Mouse (Mus musculus) bone marrow macrophage, adult 2 months (primary cell): ENCODE data around the gene Slc9a3r1. TPM values are rescaled to one million over a fixed set of nuclear protein-coding genes. Genes with fewer than 3 reads are reported as not detected.
A peak's percentile ranks its signal among the peaks of the same experiment; 100 is the strongest.

ENCODE experiments used
- H3K27ac ChIP-seq: 2 replicates; pipeline ENCODE4 v1.5.1; 2012; ENCODE audit warnings: low read depth, low read length; ENCODE audit not compliant: insufficient read depth
- H3K4me1 ChIP-seq: 2 replicates; pipeline ENCODE4 v1.6.1; 2012; ENCODE audit warnings: low read length; ENCODE audit not compliant: control insufficient read depth, insufficient read depth
- H3K4me3 ChIP-seq: 2 replicates; pipeline ENCODE4 v1.5.1; 2012; ENCODE audit warnings: mild to moderate bottlenecking, low read length, moderate library complexity; ENCODE audit not compliant: insufficient read depth
- CTCF ChIP-seq: IDR thresholded peaks from 2 replicates; pipeline ENCODE4 v1.5.1; 2012; ENCODE audit warnings: low read depth, mild to moderate bottlenecking, low read length, moderate library complexity
- POLR2A ChIP-seq: IDR thresholded peaks from 2 replicates; pipeline ENCODE4 v1.6.1; 2012; ENCODE audit warnings: mild to moderate bottlenecking, low read depth, low read length, borderline replicate concordance
- polyA plus RNA-seq: library from polyadenylated mRNA; stranded (reverse); fragments of >200 nt; gene quantifications from 2 replicates; pipeline ENCODE4 v1.2.4, GENCODE M21; 2012; ENCODE audit not compliant: missing spikeins, insufficient read depth, insufficient read length

Slc9a3r1 gene
- polyA plus RNA-seq, 1 experiment: 76.2 TPM

- Histone ChIP-seq H3K27ac (peak overlapping the region; percentile 92), H3K4me3 (peak overlapping the region; percentile 76), H3K4me1 (peaks cover 38% of the 10 kb centered on the region)
Observed at GRCm38 (mm10) chr11:115188539-115189231, 25.5 kb downstream of the Slc9a3r1 start.

GRCm38 (mm10) chr11:115189304-115189703 is 26.2 kb downstream of the Slc9a3r1 start:
- Histone ChIP-seq H3K4me3 (peak overlapping the region; percentile 76), H3K4me1 (peaks cover 36% of the 10 kb centered on the region), H3K27ac (peak overlapping the region; percentile 92)
- TF ChIP-seq CTCF (no peak), POLR2A (no peak)

More at GRCm38 (mm10) chr11:115188539-115189231, 25.5 kb downstream of the Slc9a3r1 start:
- TF ChIP-seq CTCF (peak; percentile 36; the same call in 1 of the 2 replicates), POLR2A (no peak)

GRCm38 (mm10) chr11:115192180-115192579 is 29.0 kb downstream of the Slc9a3r1 start:
- Histone ChIP-seq H3K4me3 (peak overlapping the region; percentile 32), H3K27ac (peak overlapping the region; percentile 98), H3K4me1 (peaks cover 34% of the 10 kb centered on the region)
- TF ChIP-seq POLR2A: no peak
- no peak for TF ChIP-seq CTCF

GRCm38 (mm10) chr11:115194693-115195092 is 31.6 kb downstream of the Slc9a3r1 start:
- Histone ChIP-seq H3K27ac (no peak overlapping the region), H3K4me3 (no peak overlapping the region), H3K4me1 (peaks cover 46% of the 10 kb centered on the region)
- TF ChIP-seq CTCF (no peak), POLR2A (no peak)

- Histone ChIP-seq H3K4me1 (peaks cover 41% of the 10 kb centered on the region), H3K4me3 (no peak overlapping the region), H3K27ac (no peak overlapping the region)
- TF ChIP-seq CTCF (no peak), POLR2A (no peak)
Observed at GRCm38 (mm10) chr11:115195933-115196332, 32.8 kb downstream of the Slc9a3r1 start.

- TF ChIP-seq CTCF (no peak), POLR2A (no peak)
- Histone ChIP-seq H3K27ac (no peak overlapping the region), H3K4me3 (no peak overlapping the region), H3K4me1 (peaks cover 30% of the 10 kb centered on the region)
Observed at GRCm38 (mm10) chr11:115197558-115197957, 34.4 kb downstream of the Slc9a3r1 start.

GRCm38 (mm10) chr11:115198932-115199384 is 35.8 kb downstream of the Slc9a3r1 start:
- peaks cover 28% of the 10 kb centered on the region for H3K4me1 ChIP-seq
- peak overlapping the region; percentile 80 for H3K27ac ChIP-seq
- TF ChIP-seq CTCF: no peak
- no peak for TF ChIP-seq POLR2A
- H3K4me3 ChIP-seq: peak overlapping the region; percentile 53

GRCm38 (mm10) chr11:115200520-115200919 is 37.4 kb downstream of the Slc9a3r1 start:
- TF ChIP-seq POLR2A: no peak
- TF ChIP-seq CTCF: no peak
- no peak overlapping the region for H3K27ac ChIP-seq
- H3K4me1 ChIP-seq: peaks cover 22% of the 10 kb centered on the region
- H3K4me3 ChIP-seq: no peak overlapping the region

- Histone ChIP-seq H3K27ac (no peak overlapping the region), H3K4me1 (peaks cover 22% of the 10 kb centered on the region), H3K4me3 (no peak overlapping the region)
- TF ChIP-seq POLR2A (no peak), CTCF (peak; percentile 54; the same call in 1 of the 2 replicates)
Observed at GRCm38 (mm10) chr11:115202316-115202715, 39.2 kb downstream of the Slc9a3r1 start.

GRCm38 (mm10) chr11:115202756-115203155 is 39.6 kb downstream of the Slc9a3r1 start:
- Histone ChIP-seq H3K27ac (no peak overlapping the region), H3K4me1 (peaks cover 21% of the 10 kb centered on the region), H3K4me3 (no peak overlapping the region)
- TF ChIP-seq POLR2A (no peak), CTCF (no peak)

- TF ChIP-seq POLR2A (no peak), CTCF (no peak)
- Histone ChIP-seq H3K4me3 (no peak overlapping the region), H3K27ac (no peak overlapping the region), H3K4me1 (peaks cover 13% of the 10 kb centered on the region)
Observed at GRCm38 (mm10) chr11:115208126-115208525, 45.0 kb downstream of the Slc9a3r1 start.
